Mouse (Mus musculus) liver, embryonic 16.5 days (tissue): ENCODE results near the gene Gale. TPM values are rescaled to one million over a fixed set of nuclear protein-coding genes. Genes with fewer than 3 reads are reported as not detected.

Experiments used
- ATAC-seq: fragments of 200-750 bp; cut with Nextera tagmentation; 2 replicates; pipeline ENCODE4 v1.8.0; 2017; ENCODE audit warnings: low read depth, mild to moderate bottlenecking, moderate number of reproducible peaks, moderate library complexity
- H3K27ac ChIP-seq: fragments of 300-500 bp; sonication (generic); 2 replicates; pipeline ENCODE4 v1.5.1; 2014; ENCODE audit warnings: mild to moderate bottlenecking, low read length
- H3K27me3 ChIP-seq: fragments of 300-500 bp; sonication (generic); 2 replicates; pipeline ENCODE4 v1.6.1; 2014; ENCODE audit warnings: low read depth, low read length, mixed read lengths; ENCODE audit not compliant: control insufficient read depth, insufficient read depth
- H3K36me3 ChIP-seq: fragments of 300-500 bp; sonication (generic); 2 replicates; pipeline ENCODE4 v1.6.1; 2014; ENCODE audit warnings: mild to moderate bottlenecking; ENCODE audit not compliant: control insufficient read depth, insufficient read depth
- H3K4me1 ChIP-seq: fragments of 300-500 bp; sonication (generic); 2 replicates; pipeline ENCODE4 v1.6.1; 2014; ENCODE audit warnings: low read depth, low read length, mixed read lengths; ENCODE audit not compliant: control insufficient read depth
- H3K4me2 ChIP-seq: fragments of 300-500 bp; sonication (generic); 2 replicates; pipeline ENCODE4 v1.6.1; 2014; ENCODE audit warnings: low read depth, low read length, mixed read lengths
- H3K4me3 ChIP-seq: fragments of 300-500 bp; sonication (generic); 2 replicates; pipeline ENCODE4 v1.5.1; 2014; ENCODE audit warnings: low read depth, mild to moderate bottlenecking, low read length
- H3K9ac ChIP-seq: fragments of 300-500 bp; sonication (generic); 2 replicates; pipeline ENCODE4 v1.6.1; 2014; ENCODE audit warnings: low read depth, low read length
- H3K9me3 ChIP-seq: fragments of 300-500 bp; sonication (generic); replicated peaks from 2 replicates; pipeline ENCODE4 v1.6.1; 2016; ENCODE audit warnings: low read length; ENCODE audit not compliant: control insufficient read depth
- WGBS: fragments of 180-500 bp; shearing (Covaris S2); extraction: QIAGEN DNeasy Blood & Tissue Kit; methylation state at CpG from one replicate; pipeline ENCODE4 v1.1.7; 2014; ENCODE audit not compliant: insufficient replicate concordance; 5-methylcytosine and 5-hydroxymethylcytosine counted together
- polyA plus RNA-seq: library from polyadenylated mRNA; unstranded; fragments of >200 nt; fragmentation: Nextera tagmentation; extraction: Ambion mirVana; gene quantifications from 2 replicates; pipeline ENCODE4 v1.2.1, GENCODE M21; 2015

Gale gene
- polyA plus RNA-seq, 1 experiment from 2014 or later = 37.6 TPM

- ATAC-seq = no peak
- Histone ChIP-seq H3K4me2 (no peak overlapping the region), H3K4me1 (peaks cover 15% of the 10 kb centered on the region), H3K9me3 (no peaks in the 10 kb centered on the region), H3K4me3 (no peak overlapping the region), H3K9ac (no peak overlapping the region), H3K27me3 (no peaks in the 10 kb centered on the region), H3K36me3 (peaks cover 3% of the 10 kb centered on the region; the same call in 1 of the 2 replicates), H3K27ac (no peak overlapping the region)
- 77% methylated on average over 7 of the region's 7 CpGs for WGBS
Measured at GRCm38 (mm10) chr4:135962198-135962597, 1.3 kb upstream of the Gale start.

- peaks cover 9% of the 10 kb centered on the region for H3K36me3 ChIP-seq
- peak overlapping the region; percentile 85 for H3K27ac ChIP-seq
- 7% methylated on average over 15 of the region's 15 CpGs for WGBS
- peaks cover 15% of the 10 kb centered on the region for H3K4me1 ChIP-seq
- no peaks in the 10 kb centered on the region for H3K9me3 ChIP-seq
- H3K9ac ChIP-seq = peak overlapping the region; percentile 81
- peak overlapping the region; percentile 99 for H3K4me2 ChIP-seq
- ATAC-seq = peak; percentile 1; the same call in 1 of the 2 replicates
- no peaks in the 10 kb centered on the region for H3K27me3 ChIP-seq
- H3K4me3 ChIP-seq = peak overlapping the region; percentile 86
Measured at GRCm38 (mm10) chr4:135962946-135963345, 581 bp upstream of the Gale start.

- ATAC-seq = peak; percentile 32
- WGBS = 5% methylated on average over 12 of the region's 12 CpGs
- H3K4me3 ChIP-seq = peak overlapping the region; percentile 86
- H3K9me3 ChIP-seq = no peaks in the 10 kb centered on the region
- peaks cover 15% of the 10 kb centered on the region for H3K4me1 ChIP-seq
- H3K9ac ChIP-seq = peak overlapping the region; percentile 86
- H3K4me2 ChIP-seq = peak overlapping the region; percentile 99
- H3K27ac ChIP-seq = peak overlapping the region; percentile 68
- H3K27me3 ChIP-seq = no peaks in the 10 kb centered on the region
- peaks cover 22% of the 10 kb centered on the region for H3K36me3 ChIP-seq
Measured at GRCm38 (mm10) chr4:135964426-135964825, 899 bp downstream of the Gale start.

- H3K36me3 ChIP-seq = peaks cover 28% of the 10 kb centered on the region
- 75% methylated on average over 9 of the region's 9 CpGs for WGBS
- H3K4me1 ChIP-seq = peaks cover 15% of the 10 kb centered on the region
- no peak for ATAC-seq
- no peak overlapping the region for H3K4me3 ChIP-seq
- no peaks in the 10 kb centered on the region for H3K27me3 ChIP-seq
- no peak overlapping the region for H3K4me2 ChIP-seq
- no peak overlapping the region for H3K9ac ChIP-seq
- H3K9me3 ChIP-seq = no peaks in the 10 kb centered on the region
- peak overlapping the region; percentile 68; the same call in 1 of the 2 replicates for H3K27ac ChIP-seq
Measured at GRCm38 (mm10) chr4:135965113-135965512, 1.6 kb downstream of the Gale start.

- ATAC-seq = no peak
Measured at GRCm38 (mm10) chr4:135966283-135966682, 2.8 kb downstream of the Gale start.

GRCm38 (mm10) chr4:135967086-135967760 lies 3.7 kb downstream of the Gale start:
- peaks cover 28% of the 10 kb centered on the region for H3K36me3 ChIP-seq
- H3K27ac ChIP-seq = no peak overlapping the region
- no peak for ATAC-seq
- 83% methylated on average over 18 of the region's 18 CpGs for WGBS
- no peaks in the 10 kb centered on the region for H3K9me3 ChIP-seq
- no peak overlapping the region for H3K9ac ChIP-seq
- H3K27me3 ChIP-seq = no peaks in the 10 kb centered on the region
- H3K4me3 ChIP-seq = no peak overlapping the region
- peaks cover 27% of the 10 kb centered on the region for H3K4me1 ChIP-seq
- no peak overlapping the region for H3K4me2 ChIP-seq

More at GRCm38 (mm10) chr4:135966283-135966682, 2.8 kb downstream of the Gale start:
- 81% methylated on average over 16 of the region's 16 CpGs for WGBS
- Histone ChIP-seq H3K27me3 (no peaks in the 10 kb centered on the region), H3K9me3 (no peaks in the 10 kb centered on the region), H3K4me2 (no peak overlapping the region), H3K36me3 (peaks cover 28% of the 10 kb centered on the region), H3K4me3 (no peak overlapping the region), H3K27ac (no peak overlapping the region), H3K9ac (no peak overlapping the region), H3K4me1 (peaks cover 19% of the 10 kb centered on the region)

GRCm38 (mm10) chr4:135968271-135968869 lies 4.8 kb downstream of the Gale start:
- ATAC-seq = no peak

GRCm38 (mm10) chr4:135969070-135969750 lies 5.7 kb downstream of the Gale start:
- Histone ChIP-seq H3K27ac (no peak overlapping the region), H3K4me2 (no peak overlapping the region), H3K9ac (no peak overlapping the region), H3K9me3 (no peaks in the 10 kb centered on the region), H3K4me3 (no peak overlapping the region), H3K36me3 (peaks cover 28% of the 10 kb centered on the region), H3K4me1 (peaks cover 32% of the 10 kb centered on the region), H3K27me3 (no peaks in the 10 kb centered on the region)
- ATAC-seq = no peak
- WGBS = 87% methylated on average over 13 of the region's 13 CpGs

More at GRCm38 (mm10) chr4:135968271-135968869, 4.8 kb downstream of the Gale start:
- no peak overlapping the region for H3K4me3 ChIP-seq
- H3K36me3 ChIP-seq = peaks cover 28% of the 10 kb centered on the region
- H3K4me1 ChIP-seq = peaks cover 29% of the 10 kb centered on the region
- H3K27ac ChIP-seq = no peak overlapping the region
- 72% methylated on average over 19 of the region's 19 CpGs for WGBS
- no peaks in the 10 kb centered on the region for H3K27me3 ChIP-seq
- no peaks in the 10 kb centered on the region for H3K9me3 ChIP-seq
- no peak overlapping the region for H3K4me2 ChIP-seq
- H3K9ac ChIP-seq = no peak overlapping the region

GRCm38 (mm10) chr4:135970585-135970984 lies 7.1 kb downstream of the Gale start:
- H3K36me3 ChIP-seq = peaks cover 39% of the 10 kb centered on the region
- H3K4me2 ChIP-seq = no peak overlapping the region

More at GRCm38 (mm10) chr4:135970585-135970984, 7.1 kb downstream of the Gale start:
- Histone ChIP-seq H3K9ac (no peak overlapping the region), H3K4me1 (peaks cover 25% of the 10 kb centered on the region), H3K9me3 (no peaks in the 10 kb centered on the region), H3K4me3 (no peak overlapping the region), H3K27ac (no peak overlapping the region), H3K27me3 (no peaks in the 10 kb centered on the region)
- ATAC-seq = no peak
- WGBS = 75% methylated on average over 11 of the region's 11 CpGs
